Mouse (Mus musculus) embryonic facial prominence, embryonic 11.5 days (tissue): ENCODE results near the gene Ostm1. TPM values are rescaled to one million over a fixed set of nuclear protein-coding genes. Genes with fewer than 3 reads are reported as not detected.

Experiments
- ATAC-seq: fragments of 200-750 bp; cut with Nextera tagmentation; replicated peaks from 2 replicates; pipeline ENCODE4 v1.8.0; 2017; ENCODE audit warnings: low read depth; ENCODE audit not compliant: insufficient number of reproducible peaks, low FRiP score, low TSS enrichment
- DNase-seq: peaks from one replicate; pipeline ENCODE4 v3.0.0-alpha.2; 2015; ENCODE audit warnings: low spot score
- H3K27ac ChIP-seq: fragments of 300-500 bp; sonication (generic); replicated peaks from 2 replicates; pipeline ENCODE4 v1.5.1; 2014; ENCODE audit warnings: mild to moderate bottlenecking, low read depth, low read length, control low read depth
- H3K27me3 ChIP-seq: fragments of 300-500 bp; sonication (generic); 2 replicates; pipeline ENCODE4 v1.6.1; 2014; ENCODE audit warnings: mild to moderate bottlenecking, low read length, moderate library complexity, mixed read lengths; ENCODE audit not compliant: control insufficient read depth, insufficient read depth
- H3K36me3 ChIP-seq: fragments of 300-500 bp; sonication (generic); replicated peaks from 2 replicates; pipeline ENCODE4 v1.6.1; 2014; ENCODE audit warnings: low read depth, mild to moderate bottlenecking, low read length, moderate library complexity, mixed read lengths; ENCODE audit not compliant: control insufficient read depth, insufficient read depth
- H3K4me1 ChIP-seq: fragments of 300-500 bp; sonication (generic); 2 replicates; pipeline ENCODE4 v1.6.1; 2014; ENCODE audit warnings: low read length, mixed read lengths; ENCODE audit not compliant: control insufficient read depth, insufficient read depth
- H3K4me2 ChIP-seq: fragments of 300-500 bp; sonication (generic); 2 replicates; pipeline ENCODE4 v1.6.1; 2014; ENCODE audit warnings: low read depth, mild to moderate bottlenecking, control low read depth, low read length, moderate library complexity
- H3K4me3 ChIP-seq: fragments of 300-500 bp; sonication (generic); 2 replicates; pipeline ENCODE4 v1.5.1; 2014; ENCODE audit warnings: low read depth, low read length, control low read depth
- H3K9ac ChIP-seq: fragments of 300-500 bp; sonication (generic); replicated peaks from 2 replicates; pipeline ENCODE4 v1.6.1; 2014; ENCODE audit warnings: mild to moderate bottlenecking, control low read depth, low read length
- H3K9me3 ChIP-seq: fragments of 300-500 bp; sonication (generic); replicated peaks from 2 replicates; pipeline ENCODE4 v1.6.1; 2016; ENCODE audit warnings: mild to moderate bottlenecking, low read length, inconsistent platforms, mixed read lengths; ENCODE audit not compliant: control insufficient read depth
- WGBS: fragments of 180-500 bp; shearing (Covaris S2); extraction: QIAGEN DNeasy Blood & Tissue Kit; methylation state at CpG from one replicate; pipeline ENCODE4 v1.1.7; 2014; 5-methylcytosine and 5-hydroxymethylcytosine counted together
- polyA plus RNA-seq: library from polyadenylated mRNA; unstranded; fragments of >200 nt; fragmentation: Nextera tagmentation; extraction: Ambion mirVana; gene quantifications from 2 replicates; pipeline ENCODE4 v1.2.1, GENCODE M21; 2014

Gene Ostm1
- polyA plus RNA-seq: 15.5 and 16.0 TPM in 2 replicates

DNA sequence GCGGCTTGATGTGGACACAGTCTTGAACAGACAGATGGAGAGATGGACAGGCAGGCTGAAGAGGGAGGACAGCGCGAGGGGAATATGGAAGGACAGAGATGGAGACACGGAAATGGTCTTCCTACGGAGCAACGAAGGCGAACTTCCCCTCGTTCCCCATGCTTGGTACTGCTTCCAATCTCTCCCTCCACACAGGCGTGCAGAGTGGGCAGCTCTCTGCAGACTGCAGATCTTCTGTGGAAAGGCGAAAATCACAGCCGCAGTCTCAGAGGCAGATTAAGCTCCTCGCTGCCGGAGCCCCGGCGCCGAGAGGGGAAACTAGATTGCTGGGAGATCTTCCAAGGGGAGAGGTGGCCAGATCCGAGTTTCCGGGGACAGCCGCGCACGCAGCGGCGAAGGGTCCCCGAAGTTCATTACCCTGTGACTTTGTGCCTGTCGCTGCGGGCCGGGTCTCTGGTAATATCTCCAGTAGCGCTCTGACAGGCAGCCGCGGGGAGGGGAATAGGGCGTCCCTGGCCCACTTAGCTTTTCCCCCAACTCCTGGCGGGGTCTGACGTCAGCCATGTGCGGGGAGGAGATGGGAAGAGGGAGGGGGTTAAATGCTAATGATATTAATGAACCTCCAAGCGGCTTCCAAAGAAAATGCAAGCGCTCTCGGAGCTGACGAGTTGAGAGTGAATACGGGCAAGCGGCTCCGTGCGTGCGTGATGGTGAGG lies at the start of gene Ostm1, which contains the start of gene Nr2e1:
Ostm1 (plus strand) TSS at position 666 of the 716 bp plus-strand sequence.
Nr2e1 (minus strand) TSS at position 476 of the 716 bp plus-strand sequence.
- peak within 1 kb of the TSS; percentile 53 for H3K9ac ChIP-seq
- DNase-seq (peak; percentile 66), ATAC-seq (no peak; the same call in 1 of the 2 replicates)
- no peaks in the 10 kb centered on the region; the same call in none of the 2 replicates for H3K4me1 ChIP-seq
- H3K27me3 ChIP-seq: peaks cover 80% of the 10 kb centered on the region
- no peak within 1 kb of the TSS for H3K27ac ChIP-seq
- peak within 1 kb of the TSS; percentile 30 for H3K4me3 ChIP-seq
- H3K36me3 ChIP-seq: no peaks in the 10 kb centered on the region
- H3K4me2 ChIP-seq: peak within 1 kb of the TSS; percentile 44
- under 1% methylated on average over 43 of the region's 43 CpGs for WGBS
- no peaks in the 10 kb centered on the region for H3K9me3 ChIP-seq

DNA sequence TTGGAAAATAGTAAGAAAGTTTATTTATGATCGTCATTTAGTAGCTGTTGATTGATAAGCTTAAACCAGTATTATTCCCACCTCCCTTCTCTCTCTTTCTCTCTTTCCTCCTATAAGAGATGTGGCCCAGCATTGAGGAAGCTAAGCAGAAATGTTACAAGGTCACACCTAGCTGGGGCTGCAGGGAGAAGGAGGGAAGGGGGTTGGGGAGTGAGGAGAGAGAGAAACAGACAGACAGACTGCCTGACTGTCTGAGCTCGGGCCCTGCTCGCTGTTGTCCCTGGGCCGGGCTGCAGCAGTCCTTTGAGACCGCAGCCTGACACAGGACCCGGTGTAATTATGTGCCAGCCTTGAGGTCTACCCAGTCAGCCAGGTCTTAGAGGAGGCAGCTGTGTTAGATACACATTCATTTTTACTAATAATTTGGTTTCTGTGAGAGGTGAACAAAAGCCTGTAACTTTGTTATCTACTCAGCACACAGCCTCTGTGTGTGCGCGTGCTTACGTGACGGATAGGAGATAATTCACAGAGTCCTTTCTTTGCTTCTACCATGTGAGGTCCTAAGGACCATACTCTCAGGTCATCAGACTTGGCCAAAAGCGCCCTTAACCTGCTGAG lies 49.7 kb upstream of the Ostm1 start:
- ATAC-seq: no peak
- 89% methylated on average over 11 of the region's 11 CpGs for WGBS

DNA sequence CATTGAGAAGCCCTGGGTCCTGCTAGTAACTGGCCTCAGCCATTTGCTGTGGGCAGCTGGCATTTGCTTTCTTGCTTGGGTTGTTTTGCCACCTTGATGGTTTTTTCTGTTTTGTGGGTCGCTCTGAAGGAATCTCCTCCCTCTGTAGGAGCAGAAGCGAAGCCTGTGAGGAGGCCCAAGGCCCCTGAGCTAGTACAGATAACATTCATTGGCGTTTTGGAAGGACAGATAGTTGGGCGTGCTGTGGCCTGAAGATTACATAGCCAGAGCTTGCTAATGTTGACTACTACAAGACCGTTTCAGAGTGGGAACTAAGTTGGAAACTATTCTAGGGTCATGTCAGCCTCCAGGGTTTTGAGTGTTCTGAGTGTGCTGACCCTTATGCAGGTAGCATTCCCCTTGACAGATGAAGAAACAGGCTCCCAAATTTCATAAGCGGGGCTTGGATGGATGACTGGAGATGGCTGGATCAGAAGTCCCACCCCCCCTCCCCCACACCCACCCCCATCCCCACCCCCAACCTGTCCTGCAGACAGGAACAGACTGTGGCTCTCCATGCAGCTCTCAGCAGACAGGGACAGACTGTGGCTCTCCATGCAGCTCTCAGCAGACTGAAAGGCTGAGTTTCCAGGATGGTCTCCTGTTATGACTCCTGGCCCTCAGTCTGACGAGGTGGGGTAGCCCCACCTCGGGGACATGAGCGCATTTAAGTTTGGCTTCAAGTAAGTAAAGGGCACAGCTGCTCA lies 45.9 kb upstream of the Ostm1 start:
- Histone ChIP-seq H3K4me3 (no peak overlapping the region), H3K4me2 (no peak overlapping the region), H3K9me3 (no peaks in the 10 kb centered on the region), H3K9ac (no peak overlapping the region), H3K36me3 (peaks cover 4% of the 10 kb centered on the region), H3K27me3 (no peaks in the 10 kb centered on the region), H3K27ac (0 out of 2 replicates have a peak overlapping the region, but pooled peaks have one; percentile 20), H3K4me1 (no peaks in the 10 kb centered on the region)
- ATAC-seq: no peak
- no peak for DNase-seq
- 77% methylated on average over 9 of the region's 9 CpGs for WGBS

More for the DNA sequence above, 49.7 kb upstream of the Ostm1 start:
- no peaks in the 10 kb centered on the region for H3K9me3 ChIP-seq
- H3K4me3 ChIP-seq: no peak overlapping the region
- H3K27me3 ChIP-seq: no peaks in the 10 kb centered on the region
- H3K36me3 ChIP-seq: peaks cover 4% of the 10 kb centered on the region
- no peak overlapping the region for H3K9ac ChIP-seq
- H3K4me1 ChIP-seq: no peaks in the 10 kb centered on the region
- no peak overlapping the region for H3K4me2 ChIP-seq
- no peak for DNase-seq
- H3K27ac ChIP-seq: no peak overlapping the region

DNA sequence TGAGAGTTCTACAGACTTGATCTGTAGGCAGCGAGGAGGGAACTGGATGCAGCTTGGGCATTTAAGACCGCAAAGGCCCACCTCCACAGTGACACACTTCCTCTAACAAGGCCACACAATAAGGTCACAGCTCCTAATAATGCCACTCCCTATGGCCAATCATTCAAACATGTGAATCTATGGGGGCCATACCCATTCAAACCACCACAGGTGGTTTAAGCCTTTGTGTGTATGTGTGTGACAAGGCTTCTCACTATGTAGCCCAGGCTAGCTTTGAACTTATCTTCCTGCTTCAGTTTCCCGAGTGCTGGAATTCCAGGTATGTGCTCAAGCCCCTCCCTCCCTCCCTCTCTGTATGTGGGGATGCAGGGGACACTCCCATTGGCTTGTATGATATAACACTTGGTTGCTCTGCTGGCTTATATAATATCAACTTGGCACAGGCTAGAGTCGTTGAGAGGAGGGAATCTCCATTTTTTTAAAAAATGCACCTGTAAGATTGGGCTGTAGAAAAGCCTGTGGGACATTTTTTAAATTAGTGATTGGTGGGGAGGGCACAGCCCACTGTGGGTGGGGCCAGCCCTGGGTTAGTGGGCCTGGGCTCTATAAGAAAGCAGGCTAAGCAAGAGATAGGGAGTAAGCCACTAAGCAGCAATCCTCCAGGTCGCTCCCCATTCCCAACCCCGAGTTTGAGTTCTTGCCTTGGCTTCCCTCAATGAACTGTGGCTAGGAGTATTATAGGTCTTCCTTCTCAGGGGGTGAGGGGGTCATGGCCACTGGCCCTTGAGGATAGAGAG lies 37.7 kb upstream of the Ostm1 start:
- Histone ChIP-seq H3K4me1 (no peaks in the 10 kb centered on the region), H3K27ac (no peak overlapping the region), H3K36me3 (no peaks in the 10 kb centered on the region), H3K27me3 (no peaks in the 10 kb centered on the region), H3K4me3 (no peak overlapping the region), H3K4me2 (no peak overlapping the region), H3K9me3 (no peaks in the 10 kb centered on the region), H3K9ac (no peak overlapping the region)
- DNase-seq: no peak
- WGBS: 79% methylated on average over 6 of the region's 6 CpGs
- ATAC-seq: no peak

DNA sequence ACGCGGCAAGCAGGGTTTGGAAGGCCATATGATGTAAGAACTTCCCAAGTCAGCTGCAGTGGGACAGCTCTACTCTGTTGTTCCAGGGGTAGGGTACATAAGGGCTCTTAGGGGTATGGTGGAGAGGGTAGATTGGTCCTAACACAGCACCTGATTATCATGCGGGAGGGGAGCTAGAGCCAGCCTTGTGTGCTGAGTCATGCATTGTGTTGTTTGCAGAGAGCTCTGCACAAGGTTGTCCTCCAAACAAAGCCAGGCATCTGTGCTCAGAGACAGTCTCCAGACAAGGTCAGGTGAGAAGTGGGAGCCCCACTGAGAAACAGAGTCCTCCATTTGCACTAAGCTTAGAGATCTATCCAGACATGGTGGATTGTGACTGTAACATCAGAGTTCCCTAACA lies 37.1 kb upstream of the Ostm1 start:
- no peaks in the 10 kb centered on the region for H3K27me3 ChIP-seq
- 95% methylated on average over 3 of the region's 3 CpGs for WGBS
- H3K9me3 ChIP-seq: no peaks in the 10 kb centered on the region
- no peak overlapping the region for H3K4me2 ChIP-seq
- ATAC-seq: no peak
- no peak overlapping the region for H3K27ac ChIP-seq
- H3K9ac ChIP-seq: no peak overlapping the region
- no peaks in the 10 kb centered on the region for H3K4me1 ChIP-seq
- H3K4me3 ChIP-seq: no peak overlapping the region
- no peaks in the 10 kb centered on the region for H3K36me3 ChIP-seq
- no peak for DNase-seq

DNA sequence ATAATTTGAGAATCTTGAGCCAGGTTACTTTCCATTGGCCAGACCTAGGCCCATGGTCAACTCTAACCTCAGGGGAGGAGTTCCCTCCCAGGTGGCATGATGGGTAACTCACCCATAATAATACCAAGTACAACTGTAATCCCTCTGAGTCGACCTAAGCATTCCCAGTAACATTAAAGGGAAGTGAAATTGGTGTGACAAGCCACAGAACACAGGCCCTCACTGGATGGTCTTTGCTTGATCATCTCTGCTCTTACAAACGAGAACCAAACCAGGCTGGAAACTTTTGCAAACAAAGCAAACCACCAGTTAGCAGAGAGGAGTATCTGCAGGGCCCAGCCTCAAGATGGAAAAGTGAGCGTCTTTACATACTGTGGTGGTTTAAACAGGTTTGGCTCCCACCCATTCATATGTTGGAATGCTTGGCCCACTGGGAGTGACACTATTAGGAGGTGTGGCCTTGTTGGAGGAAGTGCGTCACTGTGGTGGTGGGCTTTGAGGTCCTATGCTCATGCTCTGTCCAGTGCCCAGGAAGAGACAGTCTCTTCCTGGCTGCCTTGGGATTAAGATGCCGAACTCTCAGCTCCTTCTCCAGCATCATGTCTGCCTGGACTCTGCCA lies 23.9 kb upstream of the Ostm1 start:
- DNase-seq: no peak
- Histone ChIP-seq H3K27ac (no peak overlapping the region), H3K36me3 (no peaks in the 10 kb centered on the region), H3K4me2 (no peak overlapping the region), H3K9me3 (no peaks in the 10 kb centered on the region), H3K4me1 (no peaks in the 10 kb centered on the region), H3K27me3 (no peaks in the 10 kb centered on the region), H3K9ac (no peak overlapping the region), H3K4me3 (no peak overlapping the region)
- ATAC-seq: no peak
- 76% methylated on average over 5 of the region's 5 CpGs for WGBS

DNA sequence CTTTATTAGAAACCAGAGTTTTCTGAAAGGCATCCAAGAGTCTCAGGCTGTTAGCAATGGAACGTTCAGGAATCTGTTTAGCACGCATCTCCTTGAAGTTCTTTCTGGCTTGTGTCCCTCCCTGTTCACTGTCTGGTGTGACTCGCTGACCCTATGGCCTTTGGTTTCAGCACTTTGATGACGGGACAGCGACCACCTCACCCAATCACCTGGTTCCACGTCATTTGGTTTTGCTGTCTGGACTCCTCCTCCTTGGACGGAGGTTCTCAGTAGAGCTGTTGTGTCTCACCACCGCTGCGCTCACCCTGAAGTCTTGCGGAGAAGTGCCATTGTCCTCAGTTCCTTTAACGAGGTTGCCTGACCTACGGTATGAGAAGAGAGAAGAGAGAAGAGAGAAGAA lies 21.4 kb upstream of the Ostm1 start:
- 3% methylated on average over 12 of the region's 12 CpGs for WGBS
- H3K9me3 ChIP-seq: no peaks in the 10 kb centered on the region
- H3K4me2 ChIP-seq: no peak overlapping the region
- H3K27ac ChIP-seq: no peak overlapping the region
- no peaks in the 10 kb centered on the region for H3K36me3 ChIP-seq
- H3K4me3 ChIP-seq: no peak overlapping the region
- H3K9ac ChIP-seq: no peak overlapping the region
- H3K27me3 ChIP-seq: peaks cover 10% of the 10 kb centered on the region
- DNase-seq (peak; percentile 70), ATAC-seq (no peak)
- no peaks in the 10 kb centered on the region for H3K4me1 ChIP-seq
